ENCODE assay signal across 8 mouse cellular contexts in genomic region chr3:142764995-142765777, GRCm38 (mm10). TPM values are rescaled to one million over a fixed set of nuclear protein-coding genes. Genes with fewer than 3 reads are reported as not detected.
DNase-seq lines count a peak whose midpoint lies in the region; ATAC-seq lines count a peak whose summit lies in the region.

TSS of gene Gtf2b (plus strand) at chr3:142765045.

- DNase-seq in CD4-positive helper T cell, adult 2 months (ENCODE audit: low read depth, low spot score): peak; percentile 97
- peak; percentile 84 for DNase-seq in brain, embryonic 18.5 days (ENCODE audit: low read depth, low spot score)
- DNase-seq in kidney, postnatal 10 days: peak; percentile 97
- DNase-seq in natural killer cell, adult 2 months (ENCODE audit: low spot score in 2 of 2): peak; percentile 90 to 92

- peaks cover 39% of the 10 kb centered on the region for H3K4me1 ChIP-seq in heart, embryonic 13.5 days
- peaks cover 46% of the 10 kb centered on the region for H3K4me1 ChIP-seq in liver, embryonic 12.5 days
- peaks cover 5% of the 10 kb centered on the region for H3K4me1 ChIP-seq in stomach, embryonic 15.5 days

- peak within 1 kb of the TSS; percentile 91 for H3K9ac ChIP-seq in heart, embryonic 13.5 days
- H3K9ac ChIP-seq in liver, embryonic 12.5 days: peak within 1 kb of the TSS; percentile 89
- peak within 1 kb of the TSS; percentile 84 for H3K9ac ChIP-seq in stomach, embryonic 15.5 days

- no peaks in the 10 kb centered on the region for H3K36me3 ChIP-seq in heart, embryonic 13.5 days
- H3K36me3 ChIP-seq in liver, embryonic 12.5 days: no peaks in the 10 kb centered on the region
- no peaks in the 10 kb centered on the region for H3K36me3 ChIP-seq in stomach, embryonic 15.5 days

- H3K9me3 ChIP-seq in heart, embryonic 13.5 days: no peaks in the 10 kb centered on the region
- H3K9me3 ChIP-seq in liver, embryonic 12.5 days (replicated peaks): no peaks in the 10 kb centered on the region
- H3K9me3 ChIP-seq in stomach, embryonic 15.5 days: no peaks in the 10 kb centered on the region

- H3K27ac ChIP-seq in heart, embryonic 13.5 days (replicated peaks): peak within 1 kb of the TSS; percentile 76
- peak within 1 kb of the TSS; percentile 89 for H3K27ac ChIP-seq in liver, embryonic 12.5 days
- H3K27ac ChIP-seq in stomach, embryonic 15.5 days: peak within 1 kb of the TSS; percentile 86

- H3K4me3 ChIP-seq in heart, embryonic 13.5 days: peak within 1 kb of the TSS; percentile 79
- peak within 1 kb of the TSS; percentile 84 for H3K4me3 ChIP-seq in liver, embryonic 12.5 days
- peak within 1 kb of the TSS; percentile 95 for H3K4me3 ChIP-seq in stomach, embryonic 15.5 days (replicated peaks)

- peak; percentile 92 for ATAC-seq in erythroid progenitor cell, adult 5-6 weeks (replicated peaks; ENCODE audit: low FRiP score, poor library complexity, severe bottlenecking)
- peak; percentile 96 for ATAC-seq in heart, embryonic 13.5 days (ENCODE audit: extremely low read depth, insufficient number of reproducible peaks, low FRiP score, low TSS enrichment)
- peak; percentile 99 for ATAC-seq in liver, embryonic 12.5 days
- ATAC-seq in stomach, embryonic 15.5 days (ENCODE audit: insufficient read depth, low FRiP score, low read depth): peak; percentile 100

- under 1% methylated on average over 64 of the region's 64 CpGs for WGBS in heart, embryonic 13.5 days
- WGBS in liver, embryonic 12.5 days (ENCODE audit: insufficient replicate concordance): under 1% methylated on average over 64 of the region's 64 CpGs
- WGBS in stomach, embryonic 15.5 days: under 1% methylated on average over 64 of the region's 64 CpGs

- H3K27me3 ChIP-seq in heart, embryonic 13.5 days (replicated peaks): no peaks in the 10 kb centered on the region
- no peaks in the 10 kb centered on the region for H3K27me3 ChIP-seq in liver, embryonic 12.5 days (replicated peaks)
- H3K27me3 ChIP-seq in stomach, embryonic 15.5 days (replicated peaks): no peaks in the 10 kb centered on the region

- peak within 1 kb of the TSS; percentile 94 for H3K4me2 ChIP-seq in heart, embryonic 13.5 days
- H3K4me2 ChIP-seq in liver, embryonic 12.5 days: peak within 1 kb of the TSS; percentile 72
- H3K4me2 ChIP-seq in stomach, embryonic 15.5 days: peak within 1 kb of the TSS; percentile 75

RNA-seq across cellular contexts. Expression of gene Gtf2b, which starts in this region (rescaled TPM):
- 45.0 and 52.4 TPM in 2 replicates for total RNA-seq in erythroid progenitor cell, adult 5-6 weeks (2015; ENCODE audit: low replicate concordance)
- total RNA-seq in erythroid progenitor cell, adult 5-6 weeks (2017; ENCODE audit: low replicate concordance): 26.4 and 39.9 TPM in 2 replicates
- polyA plus RNA-seq in heart, embryonic 13.5 days (2015; fragmentation: Nextera tagmentation; extraction: Ambion mirVana): 60.1 and 61.1 TPM in 2 replicates
- 46.5 and 50.7 TPM in 2 replicates for polyA plus RNA-seq in liver, embryonic 12.5 days (2016; fragmentation: Nextera tagmentation; extraction: Ambion mirVana)
- polyA plus RNA-seq in stomach, embryonic 15.5 days (2015; fragmentation: Nextera tagmentation; extraction: Ambion mirVana): 70.7 and 75.3 TPM in 2 replicates

Comparison
In these comparisons a context has a peak if more than half of its experiments do, and no peak if none do; other contexts are left out.
1. Peak in every context shown above with its lines: DNase-seq, ATAC-seq, H3K4me3 ChIP-seq and H3K27ac ChIP-seq.